Mouse (Mus musculus) layer of hippocampus, postnatal 10 days (tissue): ENCODE measurements around the gene Ikbkg. TPM values are rescaled to one million over a fixed set of nuclear protein-coding genes. Genes with fewer than 3 reads are reported as not detected.
"Not testable (repeated sequence)": the region's sequence is repeated elsewhere in the genome, so short reads cannot be mapped to it uniquely, and the experiment has no call there.

Experiments
- DNase-seq, 2 experiments: peaks; one replicate each; pipeline ENCODE4 v3.0.0; 2021; ENCODE audit warnings: low spot score in 2 of 2
- total RNA-seq, 2 experiments: library from RNA; stranded (reverse); gene quantifications; 2 replicates each; pipeline ENCODE4 v1.2.3; 2021

The Ikbkg gene
- total RNA-seq, 2 experiments from 2014 or later = 45.4 to 51.6 TPM

GRCm38 (mm10) chrX:74429290-74429821 lies 36.3 kb downstream of the Ikbkg start:
- DNase-seq = peak; percentile 56 to 62

- DNase-seq = no peak
Observed at GRCm38 (mm10) chrX:74451157-74451912, 58.2 kb downstream of the Ikbkg start.

- no peak for DNase-seq
Observed at GRCm38 (mm10) chrX:74452773-74453172, 59.7 kb downstream of the Ikbkg start.

GRCm38 (mm10) chrX:74481349-74481885 lies 88.3 kb downstream of the Ikbkg start, which contains the start of gene Gm6880:
TSS of gene Gm6880 (minus strand) at chrX:74481399.
- not testable (repeated sequence) for DNase-seq

DNA sequence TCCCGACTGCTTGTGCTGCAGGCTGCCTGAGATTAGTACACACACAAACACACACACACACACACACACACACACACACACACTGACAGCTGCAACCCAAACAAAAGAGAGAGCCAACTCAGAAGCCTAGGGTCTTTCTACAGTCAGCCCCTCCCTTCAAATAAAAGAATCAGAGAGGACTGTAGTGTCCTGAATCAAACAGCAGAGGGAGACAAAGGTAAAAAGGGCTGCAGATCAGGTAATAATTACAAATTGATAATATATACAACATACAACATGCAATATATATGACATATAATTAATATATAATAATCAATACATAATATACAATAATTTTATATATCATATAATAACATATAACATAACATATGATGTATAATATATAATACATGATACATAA lies 104.0 kb downstream of the Ikbkg start:
- DNase-seq = no peak

Other genes with a start within 250 kb of the Ikbkg start
- gene Tex28, start 225.5 kb upstream of the Ikbkg start, total RNA-seq = not detected
- gene Tktl1, start 216.0 kb upstream of the Ikbkg start, total RNA-seq = not detected
- 100 to 1,000 TPM; 210 to 252 TPM for gene Flna, start 143.5 kb upstream of the Ikbkg start, total RNA-seq
- gene Emd, start 138.6 kb upstream of the Ikbkg start, total RNA-seq = 10 to 100 TPM; 36.0 to 44.7 TPM
- 100 to 1,000 TPM; 203 to 222 TPM for gene Rpl10, start 122.5 kb upstream of the Ikbkg start, total RNA-seq
- gene Taz, start 111.4 kb upstream of the Ikbkg start, total RNA-seq = 10 to 100 TPM; 54.6 to 54.7 TPM
- gene Dnase1l1, start 111.0 kb upstream of the Ikbkg start, total RNA-seq = 1 to 10 TPM; 2.8 to 3.5 TPM
- 100 to 1,000 TPM; 276 to 278 TPM for gene Atp6ap1, start 96.2 kb upstream of the Ikbkg start, total RNA-seq
- 100 to 1,000 TPM; 633 to 694 TPM for gene Gdi1, start 88.3 kb upstream of the Ikbkg start, total RNA-seq
- 10 to 100 TPM; 42.3 to 47.6 TPM for gene Fam50a, start 80.3 kb upstream of the Ikbkg start, total RNA-seq
- gene Plxna3, start 64.2 kb upstream of the Ikbkg start, total RNA-seq = 10 to 100 TPM; 79.2 to 80.1 TPM
- gene Lage3, start 39.7 kb upstream of the Ikbkg start, total RNA-seq = 10 to 100 TPM; 32.2 to 37.2 TPM
- gene Ubl4a, start 20.1 kb upstream of the Ikbkg start, total RNA-seq = 10 to 100 TPM; 51.9 to 54.7 TPM
- 1 to 10 TPM; 2.3 to 2.5 TPM for gene Slc10a3, start 19.9 kb upstream of the Ikbkg start, total RNA-seq
- gene Fam3a, start within 50 bp of the Ikbkg start, total RNA-seq = 10 to 100 TPM; 17.0 to 23.0 TPM
- 10 to 100 TPM; 35.3 to 36.3 TPM for gene G6pdx, start 35.9 kb downstream of the Ikbkg start, total RNA-seq
- gene Gm6880, start 88.1 kb downstream of the Ikbkg start, total RNA-seq = not detected
- gene Olfr1326-ps1, start 181.6 kb downstream of the Ikbkg start, total RNA-seq = not detected
- not detected for gene Olfr1325, start 199.4 kb downstream of the Ikbkg start, total RNA-seq